ENCODE assay signal across 22 mouse cellular contexts in genomic region chr17:56282802-56283201, GRCm38 (mm10). TPM values are rescaled to one million over a fixed set of nuclear protein-coding genes. Genes with fewer than 3 reads are reported as not detected.
A peak's percentile ranks its signal among the peaks of the same experiment; 100 is the strongest.
DNase-seq lines count a peak whose midpoint lies in the region; ATAC-seq and TF ChIP-seq lines count a peak whose summit lies in the region.
"Had no signal": no experiment of that assay in that cellular context is flagged by ENCODE, and none has a peak within 500 bp of the region (broad histone marks: within the 10 kb centered on the region; RNA-seq: fewer than 3 reads in every experiment).

No protein-coding gene starts in this region.

- TF ChIP-seq CTCF in heart, postnatal 0 days (IDR thresholded peaks at IDR 0.05; ENCODE audit: low read depth), result no peak
- TF ChIP-seq CTCF in left cerebral cortex, adult 2 months (IDR thresholded peaks at IDR 0.05), result no peak
- TF ChIP-seq CTCF in intestine, postnatal 0 days (IDR thresholded peaks at IDR 0.05; ENCODE audit: low read depth), result no peak

- no peaks in the 10 kb centered on the region for H3K27me3 ChIP-seq in heart, postnatal 0 days (ENCODE audit: control insufficient read depth, insufficient read depth, low read length)
- no peaks in the 10 kb centered on the region for H3K27me3 ChIP-seq in intestine, postnatal 0 days (replicated peaks; ENCODE audit: control insufficient read depth, insufficient read depth, low read length)
- H3K27me3 ChIP-seq: CH12.LX; embryonic facial prominence, embryonic 13.5 days; heart, embryonic 12.5 days; Patski had no signal

- no peak overlapping the region for H3K4me3 ChIP-seq in heart, postnatal 0 days (ENCODE audit: low read depth, low read length)
- H3K4me3 ChIP-seq in left cerebral cortex, adult 2 months, result no peak overlapping the region
- H3K4me3 ChIP-seq in intestine, postnatal 0 days (ENCODE audit: low read depth, low read length), result no peak overlapping the region
- H3K4me3 ChIP-seq: embryonic facial prominence, embryonic 13.5 days; forebrain, embryonic 10.5 days; heart, embryonic 12.5 days; midbrain, embryonic 10.5 days; myocyte had no signal

- peak overlapping the region; percentile 20; the same call in 1 of the 2 replicates for H3K27ac ChIP-seq in heart, postnatal 0 days (ENCODE audit: low read depth)
- H3K27ac ChIP-seq in left cerebral cortex, adult 2 months, result peak overlapping the region; percentile 85
- H3K27ac ChIP-seq in intestine, postnatal 0 days (ENCODE audit: low read depth, low read length), result 0 out of 2 replicates have a peak overlapping the region, but pooled peaks have one; percentile 28
- H3K27ac ChIP-seq: embryonic facial prominence, embryonic 13.5 days; forebrain, embryonic 10.5 days; midbrain, embryonic 10.5 days had no signal

- H3K36me3 ChIP-seq in heart, postnatal 0 days (replicated peaks; ENCODE audit: control insufficient read depth, insufficient read depth, low read length), result peaks cover 80% of the 10 kb centered on the region
- peaks cover 65% of the 10 kb centered on the region for H3K36me3 ChIP-seq in intestine, postnatal 0 days (ENCODE audit: control insufficient read depth, insufficient read depth)

- intact Hi-C loops in left cerebral cortex, adult 2 months (cut with DNase I), result loop anchor here (5.0 kb wide), 1 partner anchor 209 kb away; no protein-coding TSS in a partner anchor
- intact Hi-C loops in left cerebral cortex, postnatal 4 days (cut with DNase I), result no loop called here

- ATAC-seq in heart, postnatal 0 days (ENCODE audit: insufficient read depth, low read depth), result no peak
- no peak for ATAC-seq in intestine, postnatal 0 days
- ATAC-seq: Patski had no signal

- no peak for TF ChIP-seq EP300 in heart, postnatal 0 days (IDR thresholded peaks at IDR 0.05; ENCODE audit: low read depth)

- no peak overlapping the region for H3K9ac ChIP-seq in heart, postnatal 0 days (replicated peaks; ENCODE audit: low read depth, low read length)
- no peak overlapping the region for H3K9ac ChIP-seq in intestine, postnatal 0 days (ENCODE audit: low read depth, low read length)
- H3K9ac ChIP-seq: embryonic facial prominence, embryonic 13.5 days; heart, embryonic 12.5 days had no signal

- 77% methylated on average over 4 of the region's 4 CpGs for WGBS in heart, postnatal 0 days
- 82% methylated on average over 4 of the region's 4 CpGs for WGBS in intestine, postnatal 0 days

- H3K9me3 ChIP-seq in heart, postnatal 0 days (replicated peaks; ENCODE audit: control insufficient read depth, low read length), result no peaks in the 10 kb centered on the region
- no peaks in the 10 kb centered on the region for H3K9me3 ChIP-seq in intestine, postnatal 0 days (ENCODE audit: control insufficient read depth)
- H3K9me3 ChIP-seq: embryonic facial prominence, embryonic 13.5 days; forebrain, embryonic 10.5 days; heart, embryonic 12.5 days; midbrain, embryonic 10.5 days had no signal

- H3K4me1 ChIP-seq in heart, postnatal 0 days (ENCODE audit: control insufficient read depth, insufficient read depth), result peaks cover 12% of the 10 kb centered on the region
- H3K4me1 ChIP-seq in intestine, postnatal 0 days (replicated peaks; ENCODE audit: control insufficient read depth, insufficient read depth, low read length), result 0 out of 2 replicates have a peak, but pooled peaks cover 3% of the 10 kb centered on the region

- DNase-seq in cerebellum, adult 11-12 months, result peak; percentile 32
- no peak for DNase-seq in cerebellum, postnatal 25 days
- DNase-seq in heart, postnatal 0 days (ENCODE audit: low spot score), result no peak
- no peak for DNase-seq in heart, postnatal 4 days
- no peak for DNase-seq in left cerebral cortex, adult 2 months (ENCODE audit: extremely low spot score in 1 of 2, low spot score in 2 of 2)
- DNase-seq in left cerebral cortex, postnatal 4 days, result no peak
- no peak for DNase-seq in right cerebral cortex, postnatal 4 days
- DNase-seq: cerebellum, postnatal 14 days; kidney, postnatal 10 days; lung, postnatal 10 days had no signal

- H3K4me2 ChIP-seq in heart, postnatal 0 days (ENCODE audit: low read depth, low read length), result no peak overlapping the region
- peak overlapping the region; percentile 21 for H3K4me2 ChIP-seq in intestine, postnatal 0 days (replicated peaks; ENCODE audit: low read depth)
- H3K4me2 ChIP-seq: embryonic facial prominence, embryonic 13.5 days; heart, embryonic 12.5 days; liver, embryonic 11.5 days had no signal

RNA-seq across cellular contexts. Expression of gene Ticam1, which starts 6.2 kb away (rescaled TPM):
- 12.3 and 13.8 TPM in 2 replicates for total RNA-seq in heart, postnatal 0 days (2014; rRNA removed; ENCODE audit: low replicate concordance)
- 4.4 and 4.6 TPM in 2 replicates for polyA plus RNA-seq in heart, postnatal 0 days (2015; fragmentation: Nextera tagmentation; extraction: Ambion mirVana)
- 10 to 100 TPM; 10.3 to 10.8 TPM for total RNA-seq in heart, postnatal 4 days (2021)
- total RNA-seq in left cerebral cortex, adult 2 months (2021), result 1 to 10 TPM; 6.9 to 7.2 TPM
- total RNA-seq in left cerebral cortex, postnatal 4 days (2021), result 1 to 10 TPM; 3.4 to 3.7 TPM
- polyA plus RNA-seq in intestine, postnatal 0 days (2015; fragmentation: Nextera tagmentation; extraction: Ambion mirVana), result 15.8 and 16.0 TPM in 2 replicates

RNA-seq across cellular contexts. Expression of gene Plin3, which starts 9.9 kb away (rescaled TPM):
- 76.8 and 78.5 TPM in 2 replicates for total RNA-seq in heart, postnatal 0 days (2014; rRNA removed; ENCODE audit: low replicate concordance)
- 70.9 and 73.0 TPM in 2 replicates for polyA plus RNA-seq in heart, postnatal 0 days (2015; fragmentation: Nextera tagmentation; extraction: Ambion mirVana)
- 10 to 100 TPM; 56.3 to 65.7 TPM for total RNA-seq in heart, postnatal 4 days (2021)
- total RNA-seq in left cerebral cortex, adult 2 months (2021), result 10 to 100 TPM in 1 of 2 experiments, 1 to 10 TPM in 1; 7.7 to 11.4 TPM
- 1 to 10 TPM; 4.5 to 6.1 TPM for total RNA-seq in left cerebral cortex, postnatal 4 days (2021)
- 521 and 545 TPM in 2 replicates for polyA plus RNA-seq in intestine, postnatal 0 days (2015; fragmentation: Nextera tagmentation; extraction: Ambion mirVana)

RNA-seq across cellular contexts. Expression of gene Arrdc5, which starts 17.3 kb away (rescaled TPM):
- total RNA-seq in heart, postnatal 0 days (2014; rRNA removed; ENCODE audit: low replicate concordance), result not detected in 2 replicates
- not detected in 2 replicates for polyA plus RNA-seq in heart, postnatal 0 days (2015; fragmentation: Nextera tagmentation; extraction: Ambion mirVana)
- total RNA-seq in heart, postnatal 4 days (2021), result not detected
- total RNA-seq in left cerebral cortex, adult 2 months (2021), result not detected
- not detected for total RNA-seq in left cerebral cortex, postnatal 4 days (2021)
- polyA plus RNA-seq in intestine, postnatal 0 days (2015; fragmentation: Nextera tagmentation; extraction: Ambion mirVana), result not detected in 2 replicates
- total RNA-seq: CH12.LX; gastrocnemius, adult 18-20 months; left cerebral cortex, adult 18-20 months had no signal
- polyA plus RNA-seq: brain, embryonic 14.5 days; embryonic facial prominence, embryonic 13.5 days; forebrain, embryonic 10.5 days; heart, embryonic 12.5 days; liver, embryonic 11.5 days; midbrain, embryonic 10.5 days; myocyte; Patski had no signal

RNA-seq across cellular contexts. Expression of gene Uhrf1, which starts 20.3 kb away (rescaled TPM):
- 26.8 and 33.8 TPM in 2 replicates for total RNA-seq in heart, postnatal 0 days (2014; rRNA removed; ENCODE audit: low replicate concordance)
- polyA plus RNA-seq in heart, postnatal 0 days (2015; fragmentation: Nextera tagmentation; extraction: Ambion mirVana), result 13.2 and 14.4 TPM in 2 replicates
- 10 to 100 TPM; 71.8 to 76.7 TPM for total RNA-seq in heart, postnatal 4 days (2021)
- total RNA-seq in left cerebral cortex, adult 2 months (2021), result under 1 TPM; 0.70 to 0.91 TPM
- total RNA-seq in left cerebral cortex, postnatal 4 days (2021), result 10 to 100 TPM; 12.3 to 16.2 TPM
- polyA plus RNA-seq in intestine, postnatal 0 days (2015; fragmentation: Nextera tagmentation; extraction: Ambion mirVana), result 22.5 and 23.5 TPM in 2 replicates

RNA-seq across cellular contexts. Expression of gene Fem1a, which starts 26.2 kb away (rescaled TPM):
- 82.1 and 84.3 TPM in 2 replicates for total RNA-seq in heart, postnatal 0 days (2014; rRNA removed; ENCODE audit: low replicate concordance)
- 29.5 and 37.1 TPM in 2 replicates for polyA plus RNA-seq in heart, postnatal 0 days (2015; fragmentation: Nextera tagmentation; extraction: Ambion mirVana)
- 10 to 100 TPM; 69.6 to 73.8 TPM for total RNA-seq in heart, postnatal 4 days (2021)
- total RNA-seq in left cerebral cortex, adult 2 months (2021), result 10 to 100 TPM; 31.8 to 34.6 TPM
- total RNA-seq in left cerebral cortex, postnatal 4 days (2021), result 10 to 100 TPM; 41.4 to 45.7 TPM
- polyA plus RNA-seq in intestine, postnatal 0 days (2015; fragmentation: Nextera tagmentation; extraction: Ambion mirVana), result 7.0 and 8.0 TPM in 2 replicates

Comparison
In these comparisons a context has a peak if more than half of its experiments do, and no peak if none do; other contexts are left out.
1. H3K27ac ChIP-seq: peak in every context shown above with its lines; median percentile 85 in left cerebral cortex, adult 2 months; 28 in intestine, postnatal 0 days; 20 in heart, postnatal 0 days.